Mouse (Mus musculus): ENCODE data around the gene Arg1.

DNA sequence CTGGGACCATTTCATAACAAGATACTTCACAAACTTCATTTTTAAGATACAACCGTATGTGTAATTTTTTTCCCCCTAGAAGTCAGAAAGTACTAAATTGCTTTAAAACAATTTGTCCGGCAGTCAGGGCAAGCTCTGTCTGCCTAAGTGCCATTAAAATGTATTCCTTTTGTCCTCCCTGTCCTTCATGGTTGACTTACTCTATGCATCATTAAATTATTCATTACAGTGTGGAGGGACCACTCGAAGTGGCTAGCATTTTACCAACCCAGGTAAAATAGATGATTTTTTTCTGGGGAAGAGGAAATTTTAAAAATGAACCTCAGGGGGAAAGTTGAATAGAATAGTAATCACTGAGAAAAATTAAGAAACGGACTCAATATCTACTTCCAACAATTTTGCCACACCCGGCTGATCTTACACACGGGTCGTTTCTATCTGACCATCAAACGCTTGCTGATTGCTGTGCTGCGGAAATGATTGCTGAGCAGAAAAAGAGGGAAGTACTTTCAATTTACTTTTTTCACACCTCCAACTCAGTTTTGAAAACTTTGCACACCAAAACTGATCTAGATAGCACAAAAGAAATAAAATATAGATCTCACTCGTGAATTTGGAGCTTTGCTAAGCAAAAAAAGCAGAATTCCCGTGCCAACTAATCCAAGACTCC is 46.7 kb upstream of the Arg1 start:
- TF ChIP-seq CTCF (IDR thresholded peaks at IDR 0.05; ENCODE audit: control insufficient read depth, insufficient read depth, low read length), result no peak
- no peak for TF ChIP-seq POLR2A (IDR thresholded peaks at IDR 0.05; ENCODE audit: borderline replicate concordance, control insufficient read depth, low read depth, low read length)
